Mouse (Mus musculus) megakaryocyte progenitor cell, adult 5-6 weeks (primary cell): ENCODE results near the gene Scd4. TPM values are rescaled to one million over a fixed set of nuclear protein-coding genes. Genes with fewer than 3 reads are reported as not detected.
A peak's percentile ranks its signal among the peaks of the same experiment; 100 is the strongest.

ENCODE experiments used
- ATAC-seq: replicated peaks from 2 replicates; pipeline ENCODE4 v1.8.0; 2016; ENCODE audit warnings: mild to moderate bottlenecking, moderate TSS enrichment, inconsistent platforms; ENCODE audit not compliant: poor library complexity
- total RNA-seq, 2 experiments: library from RNA; stranded (forward) in 1 of 2; stranded (reverse) in 1 of 2; fragments of 157-497, 149-512 nt in 1 of 2; fragments of 200-1000 nt in 1 of 2; gene quantifications; 2 replicates each; pipeline versions ENCODE4 v1.2.3 to v1.2.4; 2015 to 2017

The Scd4 gene
- total RNA-seq (2015) (0.35 TPM in 1 of 2 replicates, not detected in the other), total RNA-seq (2017) (not detected in 2 replicates)

DNA sequence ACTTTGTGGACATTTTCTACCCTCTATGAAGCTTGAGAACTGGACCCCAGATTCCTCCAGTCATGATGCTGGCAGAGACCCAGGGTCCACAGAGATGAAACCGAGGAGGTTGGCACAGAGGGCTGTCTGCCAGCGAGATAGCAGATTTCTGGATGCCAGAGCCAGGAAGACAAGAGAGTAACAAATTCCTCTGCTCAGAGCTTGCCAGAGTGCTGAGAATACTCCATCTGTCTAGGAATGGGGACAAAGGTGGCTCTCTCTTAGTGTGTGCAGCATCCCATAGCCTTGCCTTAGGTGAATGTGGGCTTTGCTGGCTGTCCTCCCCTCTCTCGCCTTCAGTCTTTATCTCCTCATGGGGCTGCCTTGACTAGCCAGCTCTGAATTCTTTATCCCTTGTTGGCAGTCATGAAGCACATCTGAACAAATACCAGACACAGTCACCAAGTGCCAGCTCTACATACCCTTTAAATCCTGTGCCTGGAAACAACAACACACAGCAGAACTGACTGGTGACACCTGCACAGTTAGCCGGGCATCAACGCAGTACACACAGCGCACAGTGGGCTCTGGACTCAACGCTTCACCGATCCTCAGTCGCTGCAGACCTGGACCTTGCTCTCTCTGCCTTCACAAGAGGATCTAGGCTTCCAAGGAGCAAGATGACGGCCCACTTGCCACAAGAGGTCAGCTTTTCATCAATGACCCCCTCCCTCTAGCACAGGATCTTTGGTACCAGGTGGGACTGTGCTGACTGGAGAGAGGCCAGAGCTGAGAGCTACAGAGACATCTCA, at the start of gene Scd4:
TSS of gene Scd4 (plus strand) at position 260 of the 791 bp plus-strand sequence.
- ATAC-seq: no peak

DNA sequence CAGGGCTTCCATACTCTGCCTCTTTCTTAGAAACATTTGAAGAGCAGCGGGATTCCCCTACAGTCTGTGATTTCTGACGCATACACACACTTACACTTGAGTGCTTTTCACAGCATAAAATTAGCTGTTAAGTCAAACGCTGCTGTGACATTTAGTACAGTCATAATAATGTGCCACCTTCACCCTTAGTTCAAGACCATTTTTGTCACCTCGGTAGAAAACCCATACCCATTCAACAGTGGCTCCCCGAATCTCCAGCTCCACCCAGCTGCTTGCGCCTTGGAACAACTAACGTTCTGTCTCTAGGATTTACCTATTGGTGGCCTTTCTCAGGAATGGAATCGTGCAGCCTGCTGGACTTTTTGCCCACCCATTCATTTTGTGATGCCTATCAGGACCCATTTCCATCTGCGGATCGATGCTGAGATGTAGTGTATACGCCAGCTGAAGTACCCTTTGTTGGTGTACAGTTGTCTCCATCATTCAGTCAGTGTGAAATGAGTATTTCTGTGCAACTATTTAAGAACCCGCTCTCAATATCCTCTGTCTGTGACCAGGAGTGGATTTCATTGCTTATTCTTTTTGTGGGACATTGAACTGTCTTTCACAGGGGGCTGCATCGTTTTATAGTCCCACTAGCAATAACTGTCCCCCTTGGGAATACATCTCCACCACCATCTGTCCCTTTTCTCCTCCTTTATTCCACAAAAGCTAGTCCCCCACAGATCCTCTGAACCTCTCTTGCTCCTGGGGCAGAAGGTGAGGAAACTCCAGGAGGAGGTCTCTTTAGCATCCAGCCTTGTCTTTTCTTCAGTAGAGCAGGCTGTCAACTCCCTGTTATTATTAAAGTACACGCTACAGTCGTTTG, 49.5 kb upstream of the Scd4 start:
- no peak for ATAC-seq

DNA sequence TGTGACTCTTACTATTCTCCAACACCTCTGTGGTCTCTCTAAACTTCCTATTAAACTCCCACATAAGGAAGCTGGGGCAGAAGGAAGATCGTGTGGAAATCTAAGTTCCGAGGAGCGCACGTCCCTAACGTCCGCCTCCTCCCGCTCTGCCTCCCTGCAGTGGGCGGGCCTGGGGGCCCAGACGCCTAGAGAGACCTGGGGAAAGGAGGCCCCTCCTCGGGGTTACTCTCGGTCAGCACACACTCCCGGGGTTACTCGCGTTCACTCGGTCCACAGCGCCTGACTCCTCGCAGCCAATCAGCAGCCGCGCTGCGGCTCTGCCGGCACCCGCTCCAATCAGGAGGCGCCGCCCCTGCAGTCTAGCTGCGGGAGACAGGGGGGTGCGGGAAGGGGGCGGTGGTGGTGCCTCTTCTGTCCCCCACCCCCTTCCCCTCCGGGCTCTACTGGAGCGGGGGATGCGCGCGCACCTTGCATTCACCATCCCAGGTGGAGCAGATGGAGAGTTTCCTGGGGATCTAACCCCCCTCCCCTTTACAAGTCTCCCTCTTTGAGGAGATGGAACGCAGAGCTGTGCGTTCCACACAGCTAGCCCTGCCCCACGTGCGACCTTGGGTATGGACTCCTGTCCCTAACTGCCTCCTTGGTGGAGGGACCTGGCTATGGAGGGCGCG, 48.7 kb upstream of the Scd4 start:
- ATAC-seq: peak; percentile 92

DNA sequence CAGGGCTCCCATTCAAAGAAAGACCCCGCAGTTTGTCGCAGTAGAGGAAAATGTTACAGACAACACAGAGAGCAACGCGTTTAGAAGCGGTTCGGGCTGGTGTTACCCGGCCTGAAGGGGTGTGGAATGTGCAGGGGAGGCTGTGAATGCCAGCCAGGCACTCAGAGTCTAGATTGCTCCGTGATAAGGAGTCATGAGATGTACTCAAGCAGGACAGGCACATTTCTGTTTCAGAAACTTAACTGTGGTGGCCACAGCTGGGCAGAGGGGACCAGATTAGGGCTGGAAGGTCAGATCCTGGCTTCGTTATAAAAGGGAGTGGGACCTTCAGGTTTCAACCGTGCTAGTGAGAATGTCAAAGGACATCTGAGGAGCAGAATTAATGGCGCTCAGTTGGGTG, 48.2 kb upstream of the Scd4 start:
- ATAC-seq: peak; percentile 38

DNA sequence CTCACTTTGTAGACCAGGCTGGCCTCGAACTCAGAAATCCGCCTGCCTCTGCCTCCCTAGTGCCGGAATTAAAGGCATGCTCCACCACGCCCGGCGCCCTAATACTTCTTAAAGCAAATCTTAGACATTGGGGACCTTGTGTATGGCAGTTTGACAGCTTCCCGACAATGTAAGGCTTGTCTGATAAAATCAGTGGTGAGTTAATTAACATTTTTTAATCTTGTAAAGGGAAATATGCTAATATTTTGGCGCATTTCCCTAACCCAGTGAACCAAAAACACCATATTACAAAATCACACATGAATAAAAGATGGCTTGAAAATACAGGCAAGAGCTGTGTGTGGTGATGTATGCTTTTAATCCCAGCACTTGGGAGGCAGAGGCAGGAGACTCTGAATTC, 47.3 kb upstream of the Scd4 start:
- ATAC-seq: no peak

DNA sequence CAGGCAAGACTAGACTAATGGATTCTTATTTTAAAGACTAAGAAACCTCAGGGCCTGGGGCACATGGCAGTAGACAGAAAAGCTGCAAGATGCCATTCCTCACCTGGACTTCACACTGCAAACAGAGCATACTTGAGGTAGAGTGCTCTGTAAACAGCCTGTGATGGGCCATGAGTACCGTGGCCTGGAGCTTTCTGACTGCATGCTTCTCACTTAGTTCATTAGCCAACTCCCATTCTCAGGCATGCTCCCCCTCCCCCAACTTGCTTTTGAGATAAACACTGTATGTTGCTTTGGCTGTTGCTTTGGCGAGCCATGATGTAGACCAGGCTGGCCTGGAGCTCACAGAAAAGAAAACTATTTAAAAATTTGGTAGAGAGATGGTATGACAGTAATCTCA, 46.8 kb upstream of the Scd4 start:
- ATAC-seq: no peak

DNA sequence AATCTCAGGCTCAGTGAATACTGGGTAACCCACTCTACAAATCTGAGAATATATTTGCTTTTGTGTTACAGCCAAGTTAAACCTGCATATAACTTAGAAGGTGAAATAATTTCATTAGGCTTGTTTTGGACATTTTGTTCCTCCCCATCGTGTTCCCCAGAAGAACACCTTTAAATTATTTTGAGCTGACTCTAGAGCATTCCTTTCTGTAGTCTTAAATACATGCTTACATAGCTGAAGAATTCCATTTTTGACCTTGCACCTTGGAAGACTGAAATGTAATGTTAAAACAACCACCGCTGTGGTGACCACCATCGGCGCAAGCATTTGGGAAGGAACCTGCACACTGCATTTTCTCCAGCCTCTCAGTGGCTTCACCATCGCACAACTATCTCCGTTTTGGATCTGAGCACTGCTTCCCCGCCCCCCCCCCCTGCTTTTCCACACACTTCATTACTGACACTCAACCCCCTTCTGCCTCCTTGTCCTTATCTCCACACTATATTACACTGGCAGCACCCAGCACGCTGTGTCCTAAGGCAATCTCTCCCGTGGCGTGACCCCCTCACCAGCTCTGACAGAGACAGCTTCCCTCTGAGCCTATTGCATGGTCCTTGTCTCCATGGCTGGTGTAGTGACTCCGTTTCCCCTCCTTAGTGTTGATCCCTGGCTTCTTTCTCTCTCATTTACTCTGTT, 45.3 kb upstream of the Scd4 start:
- ATAC-seq: no peak

DNA sequence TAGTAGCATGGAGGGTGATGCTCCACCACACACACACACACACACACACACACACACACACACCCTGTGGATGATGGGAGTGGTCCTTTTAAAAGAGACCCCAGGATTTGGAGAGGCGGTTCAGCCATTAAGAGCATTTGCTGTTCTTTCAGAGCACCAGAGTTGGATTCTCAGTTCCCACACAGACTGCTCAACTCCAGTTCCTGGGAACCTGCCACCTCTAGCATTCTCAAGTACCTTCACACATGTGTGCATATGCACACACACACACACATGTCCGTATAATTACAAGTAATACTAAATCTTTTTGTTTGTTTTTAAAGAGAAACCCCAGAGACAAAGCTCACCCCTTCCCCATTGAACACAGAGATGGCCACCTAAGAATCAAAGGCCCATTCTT, 40.8 kb upstream of the Scd4 start:
- no peak for ATAC-seq

DNA sequence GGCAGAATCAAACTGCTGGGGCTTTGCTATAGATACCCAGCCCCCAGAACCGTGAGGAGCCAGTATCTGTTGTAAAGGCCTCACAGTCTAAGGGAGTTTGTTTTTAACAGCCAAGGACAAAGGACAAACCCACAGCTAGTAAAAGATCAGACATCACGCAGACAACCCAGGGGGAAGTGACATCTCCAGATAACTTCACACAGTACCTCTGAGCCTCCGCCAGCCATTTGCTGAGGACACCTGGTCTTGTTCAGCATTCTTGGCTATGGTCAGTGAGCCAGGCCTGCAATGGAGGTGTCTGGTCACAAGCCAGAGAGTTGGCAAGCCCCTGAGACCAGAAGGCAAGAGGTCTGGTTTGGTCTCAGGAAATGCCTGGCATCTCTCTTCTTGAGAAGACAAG, 40.4 kb upstream of the Scd4 start:
- no peak for ATAC-seq

DNA sequence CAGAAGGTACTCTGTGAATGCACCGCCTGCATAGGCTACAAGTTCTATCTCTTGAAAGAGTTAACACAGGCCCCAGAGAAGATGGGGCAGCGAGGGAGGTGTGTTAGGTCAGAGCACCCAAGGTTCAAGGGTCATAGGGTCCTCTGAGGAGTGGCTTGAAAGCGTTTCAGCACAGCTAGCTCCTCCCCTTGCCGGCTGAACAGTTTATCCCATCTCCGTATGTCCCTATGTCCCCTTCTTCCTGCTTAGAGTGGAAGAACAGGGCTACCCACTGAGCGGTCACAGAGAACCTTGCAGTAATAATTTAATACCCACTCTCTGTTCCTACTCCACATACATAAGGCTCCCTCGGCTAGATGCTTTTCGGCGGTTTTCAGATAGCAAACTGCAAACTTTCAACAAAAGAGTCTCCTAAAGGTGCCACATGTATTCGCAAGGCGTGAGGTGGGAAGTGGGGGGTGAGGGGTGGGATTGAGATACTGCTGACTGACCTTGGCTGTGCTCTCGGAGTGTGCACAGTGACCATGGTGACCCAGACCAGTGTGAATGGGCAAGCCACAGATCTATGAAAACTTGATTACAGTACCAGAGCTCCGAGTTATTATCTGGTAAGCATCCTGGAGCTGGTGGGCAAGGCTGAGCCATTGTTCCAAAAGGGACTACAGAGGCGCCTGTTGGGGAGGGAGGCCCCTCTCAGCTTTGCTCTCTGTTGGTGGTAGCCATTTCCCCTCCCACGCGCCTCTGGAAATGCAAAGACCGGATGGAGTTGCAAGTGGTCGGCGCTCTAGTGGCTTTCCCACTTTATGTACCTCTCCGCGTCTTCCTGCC, 39.7 kb upstream of the Scd4 start, which contains the start of gene Scd2:
TSS of gene Scd2 (plus strand) at position 734 of the 828 bp plus-strand sequence.
- no peak for ATAC-seq

DNA sequence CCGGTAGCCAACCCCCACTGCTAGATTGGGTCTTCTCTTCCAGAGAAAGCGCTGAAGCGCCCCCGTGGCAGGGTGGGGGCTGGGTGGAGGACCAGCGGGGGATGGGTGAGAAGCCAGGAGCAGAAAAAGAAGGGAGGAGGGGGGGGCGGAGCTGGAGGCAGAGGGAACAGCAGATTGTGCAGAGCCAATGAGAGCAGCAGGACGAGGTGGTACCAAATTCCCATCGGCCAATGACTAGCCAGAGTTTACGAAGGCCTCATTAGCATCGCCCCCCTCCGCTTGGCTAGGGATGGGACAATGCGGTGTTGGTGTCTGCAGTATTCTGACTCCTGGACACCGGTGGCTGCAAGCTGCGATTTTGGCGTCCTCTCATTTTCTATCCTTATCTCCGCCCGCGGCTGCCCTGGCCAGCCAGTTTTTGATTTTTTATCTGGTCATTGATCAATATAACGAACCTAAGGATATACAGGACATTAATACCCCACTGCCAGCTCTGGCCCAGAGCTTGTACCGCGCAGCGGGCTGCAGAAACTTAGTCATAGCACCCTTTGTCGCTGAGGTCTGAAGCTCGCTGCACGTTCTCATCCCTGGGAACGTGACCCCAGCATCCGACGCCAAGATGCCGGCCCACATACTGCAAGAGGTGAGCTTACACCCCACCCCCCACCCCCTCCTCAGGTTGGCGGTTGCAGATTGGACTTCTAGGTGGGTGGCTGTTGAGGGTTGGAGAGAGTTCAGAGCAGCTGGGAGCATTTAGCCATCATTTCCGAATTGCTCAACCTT, 38.9 kb upstream of the Scd4 start:
- peak; percentile 79 for ATAC-seq

DNA sequence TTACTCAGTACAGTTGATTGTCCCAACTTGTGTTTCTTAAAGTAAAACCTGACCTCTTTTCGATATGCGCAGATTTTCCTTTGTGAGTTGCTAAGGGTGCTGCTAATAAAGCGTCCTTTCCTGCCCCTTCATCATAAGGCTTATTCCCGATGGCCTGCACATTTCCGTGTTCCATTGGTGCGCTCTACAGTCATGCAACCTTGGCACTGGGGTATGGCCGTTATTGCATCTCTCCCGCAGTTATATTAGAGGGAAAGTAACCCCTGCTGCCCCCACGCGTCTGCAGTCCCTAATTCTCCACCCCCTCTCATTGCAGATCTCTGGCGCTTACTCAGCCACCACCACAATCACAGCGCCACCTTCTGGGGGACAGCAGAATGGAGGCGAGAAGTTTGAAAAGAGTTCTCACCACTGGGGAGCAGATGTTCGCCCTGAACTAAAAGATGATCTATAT, 38.3 kb upstream of the Scd4 start:
- peak; percentile 68 for ATAC-seq

DNA sequence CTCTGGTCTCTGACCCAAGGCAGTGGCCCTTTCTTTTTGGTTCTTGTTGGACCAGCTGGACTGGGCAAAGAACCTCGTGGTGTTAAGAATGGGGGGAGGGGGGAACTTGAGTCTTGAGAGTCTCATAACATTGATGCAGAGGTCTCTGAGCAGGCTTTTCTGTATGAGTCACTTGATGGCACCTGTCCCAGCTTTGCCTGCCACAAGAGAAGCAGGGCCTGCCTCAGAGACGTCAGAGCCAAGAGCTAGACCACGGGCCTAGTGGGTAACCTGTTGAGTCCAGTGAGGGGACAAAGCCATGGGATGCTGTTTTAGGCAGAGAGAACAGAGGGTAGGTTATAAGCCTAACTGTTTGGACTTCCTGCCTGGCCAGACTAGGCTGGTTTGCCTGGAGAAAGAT, 37.6 kb upstream of the Scd4 start:
- ATAC-seq: no peak

DNA sequence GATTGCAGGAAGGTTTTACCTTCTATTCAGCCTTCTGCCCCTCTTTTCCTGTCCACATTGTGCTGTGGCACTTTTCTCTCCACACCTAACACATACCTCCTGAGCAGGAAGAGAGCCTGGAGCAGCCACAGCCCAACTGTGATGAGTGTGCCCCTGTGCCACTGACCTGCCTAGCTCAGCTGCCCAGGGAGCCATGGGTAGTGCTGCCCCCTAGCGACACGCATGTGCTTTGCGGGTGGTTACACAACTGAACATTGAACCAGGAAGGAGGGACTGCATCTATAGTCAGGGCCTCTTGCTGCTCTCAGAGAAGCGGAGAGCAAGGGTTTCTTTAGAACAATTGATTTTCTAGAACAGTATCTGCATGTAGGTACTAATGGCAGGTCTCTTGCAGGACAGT, 37.2 kb upstream of the Scd4 start:
- peak; percentile 59 for ATAC-seq

DNA sequence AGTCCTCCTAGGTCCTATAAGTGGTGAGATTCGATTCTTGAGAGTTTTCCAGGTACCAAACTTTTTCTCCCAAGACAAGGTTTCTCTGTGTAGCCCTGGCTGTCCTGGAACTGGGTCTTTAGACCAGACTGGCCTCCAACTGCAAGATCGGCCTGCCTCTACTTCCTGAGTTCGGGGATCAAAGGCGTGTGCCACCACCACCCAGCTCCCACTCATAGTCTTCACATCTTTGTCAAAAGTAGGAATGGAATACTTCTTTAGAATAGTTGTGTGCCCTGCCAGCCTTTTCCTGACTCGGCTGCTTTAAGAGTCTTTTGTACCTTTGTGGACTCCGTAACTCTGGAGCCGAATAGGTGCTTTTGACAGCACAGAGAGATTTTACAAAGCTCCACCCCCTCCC, 36.7 kb upstream of the Scd4 start:
- no peak for ATAC-seq

DNA sequence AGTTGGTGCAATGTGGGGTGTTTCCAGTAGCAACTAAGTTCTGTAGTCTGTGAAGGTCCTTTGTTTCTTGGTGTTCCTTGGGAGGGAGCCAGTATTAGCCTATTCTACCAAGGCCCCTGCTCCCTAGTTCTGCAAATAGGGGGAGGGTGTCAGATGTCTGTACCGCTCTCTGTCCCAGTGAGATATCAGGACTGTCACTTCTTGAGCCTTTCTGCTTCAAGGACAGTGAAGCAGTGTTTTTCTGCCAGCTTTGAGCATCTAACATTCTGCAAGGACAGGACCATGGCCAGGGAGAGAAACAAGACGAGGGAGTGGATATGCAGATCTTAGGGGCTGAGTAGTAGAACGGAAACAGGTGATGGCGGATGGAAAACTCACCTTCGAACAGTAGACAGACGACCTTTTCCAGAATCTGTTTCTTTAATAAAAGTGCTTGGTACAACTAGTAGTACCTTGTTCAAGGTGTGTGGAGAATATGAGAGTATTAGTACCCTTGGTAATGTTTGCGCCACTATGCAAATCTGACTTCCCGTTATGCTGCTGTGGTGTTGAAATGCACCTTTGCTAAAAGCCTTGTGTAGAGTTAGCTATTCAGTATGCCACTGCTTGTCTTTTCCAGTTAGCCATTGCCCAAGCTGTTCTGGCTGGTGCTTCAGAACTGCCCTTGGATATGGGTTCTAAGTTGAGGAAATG, 35.7 kb upstream of the Scd4 start:
- ATAC-seq: no peak

DNA sequence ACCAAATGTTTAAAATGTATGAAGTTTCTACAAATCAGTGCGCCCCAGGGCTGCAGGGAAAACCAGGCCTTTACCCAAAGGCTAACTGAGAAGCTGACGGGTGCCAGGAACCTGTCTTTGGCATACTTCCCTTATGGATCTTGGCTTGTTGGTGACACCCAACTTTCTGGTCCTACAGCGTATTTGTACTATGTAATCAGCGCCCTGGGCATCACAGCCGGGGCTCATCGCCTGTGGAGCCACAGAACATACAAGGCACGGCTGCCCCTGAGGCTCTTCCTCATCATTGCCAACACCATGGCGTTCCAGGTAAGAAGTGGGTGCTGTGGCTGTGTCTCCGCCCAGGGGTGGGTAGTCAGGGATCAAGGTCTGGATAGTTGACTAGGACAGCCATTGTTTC, 35.0 kb upstream of the Scd4 start:
- no peak for ATAC-seq

DNA sequence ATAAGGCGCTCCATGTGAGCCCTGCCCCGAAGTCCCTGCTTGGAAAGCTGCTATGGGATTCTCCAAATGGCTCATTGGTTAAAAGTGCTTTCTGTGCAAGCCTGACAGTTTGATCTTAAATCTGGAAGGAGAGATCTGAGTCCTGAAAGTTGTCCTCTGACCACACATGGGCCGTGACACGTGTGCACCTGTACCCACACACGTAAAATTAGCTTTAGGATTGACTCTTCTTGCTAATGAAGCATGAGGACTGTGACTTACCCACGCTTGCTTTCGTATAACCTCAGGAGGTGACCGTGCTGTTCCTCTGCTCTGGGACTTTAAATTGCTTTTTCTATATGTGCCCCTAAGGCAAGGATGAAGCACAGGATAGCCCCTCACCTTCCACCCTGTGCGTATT, 33.8 kb upstream of the Scd4 start:
- ATAC-seq: no peak

DNA sequence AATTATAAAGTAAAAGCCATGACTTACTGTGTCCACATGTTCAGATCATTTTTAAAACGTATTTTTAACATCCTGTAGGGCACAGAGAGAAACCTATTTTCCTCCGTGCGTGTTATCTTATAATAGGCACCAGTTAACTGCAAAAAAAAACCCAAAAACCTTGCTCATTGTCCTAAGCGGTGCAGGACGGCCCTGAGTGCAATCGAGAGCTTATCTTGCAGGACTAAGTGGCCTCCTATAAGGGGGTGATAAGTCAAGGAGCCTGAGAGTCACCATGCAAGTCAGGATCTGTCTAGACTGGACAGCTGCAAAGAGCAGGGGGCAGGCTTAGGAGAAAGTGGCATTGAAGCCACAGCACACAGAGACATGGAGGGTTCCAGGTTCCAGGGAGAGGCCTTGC, 33.0 kb upstream of the Scd4 start:
- ATAC-seq: peak; percentile 13
